Mouse (Mus musculus) liver, postnatal 0 days (tissue): Measurements from ENCODE around the gene Satb1.

Source experiments
- CTCF ChIP-seq: sonication (generic); IDR thresholded peaks from 2 replicates; pipeline ENCODE4 v1.5.1; 2016; ENCODE audit warnings: antibody characterized with exemption, low read depth
- EP300 ChIP-seq: IDR thresholded peaks from 2 replicates; pipeline ENCODE4 v1.6.1; 2016; ENCODE audit warnings: antibody characterized with exemption, low read depth, mild to moderate bottlenecking

- TF ChIP-seq CTCF (no peak), EP300 (no peak)
Measured at GRCm38 (mm10) chr17:51780036-51780435, 53.1 kb downstream of the Satb1 start.
